Mouse (Mus musculus): ENCODE measurements around the gene Ifngr1. TPM values are rescaled to one million over a fixed set of nuclear protein-coding genes. Genes with fewer than 3 reads are reported as not detected.
A peak's percentile ranks its signal among the peaks of the same experiment; 100 is the strongest.

Ifngr1 gene
- 1,014 to 1,366 TPM (median 1,192 TPM) in 3 replicates for total RNA-seq (2017)

DNA sequence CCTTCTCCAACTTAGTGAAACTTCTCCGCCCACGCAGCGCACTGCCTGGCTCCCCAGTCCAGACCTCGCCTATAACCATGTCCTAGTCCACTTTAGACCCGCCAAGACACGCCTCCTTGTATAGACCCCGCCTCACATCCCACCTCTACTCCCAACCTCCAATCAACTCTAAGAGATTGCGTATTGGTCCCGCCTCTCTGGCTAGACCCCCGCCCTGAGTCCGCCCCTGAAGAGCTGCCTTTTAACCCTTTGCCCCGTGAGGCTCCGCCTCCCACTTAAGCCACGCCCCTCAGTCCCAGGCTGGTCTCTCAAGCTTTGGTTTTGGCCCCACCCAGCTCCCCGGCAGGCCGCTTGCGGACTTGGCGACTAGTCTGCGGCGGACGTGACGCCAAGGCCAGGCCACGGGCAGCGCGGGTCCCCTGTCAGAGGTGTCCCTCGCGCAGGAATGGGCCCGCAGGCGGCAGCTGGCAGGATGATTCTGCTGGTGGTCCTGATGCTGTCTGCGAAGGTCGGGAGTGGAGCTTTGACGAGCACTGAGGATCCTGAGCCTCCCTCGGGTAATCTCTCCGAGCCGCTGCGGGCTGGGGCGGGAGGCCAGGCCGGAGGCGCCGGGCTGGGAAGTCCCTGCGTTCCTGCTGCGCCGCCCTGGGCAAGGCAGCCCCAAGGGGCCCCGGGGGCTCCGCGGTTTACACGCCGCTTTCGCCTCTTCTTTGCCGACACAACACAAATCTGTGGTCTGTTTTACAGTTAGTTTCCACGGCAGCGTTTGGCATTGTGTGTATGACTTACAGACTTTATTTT, at the start of gene Ifngr1:
Gene Ifngr1 (plus strand): TSS at position 309 of the 801 bp plus-strand sequence.
- ATAC-seq (replicated peaks; ENCODE audit: insufficient number of reproducible peaks, low FRiP score, low TSS enrichment, poor library complexity, severe bottlenecking): peak; percentile 87

DNA sequence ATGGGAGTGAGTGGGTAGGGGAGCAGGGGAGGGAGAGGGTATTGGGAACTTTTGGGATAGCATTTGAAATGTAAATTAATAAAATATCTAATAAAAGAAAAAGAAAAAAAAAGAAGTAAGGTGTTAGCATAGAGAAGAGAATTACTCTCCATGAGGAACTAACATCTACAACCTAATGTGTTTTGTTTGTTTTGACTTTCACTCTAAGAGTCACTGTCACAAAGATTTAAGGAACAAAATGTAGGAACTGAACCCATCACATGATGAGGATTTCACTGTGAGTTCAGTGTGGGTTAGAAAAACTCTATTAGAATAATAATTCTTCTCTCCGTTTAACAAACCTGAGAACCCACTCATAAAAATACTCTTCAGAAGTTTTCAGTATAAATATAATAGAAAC, 44.9 kb upstream of the Ifngr1 start:
- peak; percentile 91 for ATAC-seq (replicated peaks; ENCODE audit: insufficient number of reproducible peaks, low FRiP score, low TSS enrichment, poor library complexity, severe bottlenecking)

DNA sequence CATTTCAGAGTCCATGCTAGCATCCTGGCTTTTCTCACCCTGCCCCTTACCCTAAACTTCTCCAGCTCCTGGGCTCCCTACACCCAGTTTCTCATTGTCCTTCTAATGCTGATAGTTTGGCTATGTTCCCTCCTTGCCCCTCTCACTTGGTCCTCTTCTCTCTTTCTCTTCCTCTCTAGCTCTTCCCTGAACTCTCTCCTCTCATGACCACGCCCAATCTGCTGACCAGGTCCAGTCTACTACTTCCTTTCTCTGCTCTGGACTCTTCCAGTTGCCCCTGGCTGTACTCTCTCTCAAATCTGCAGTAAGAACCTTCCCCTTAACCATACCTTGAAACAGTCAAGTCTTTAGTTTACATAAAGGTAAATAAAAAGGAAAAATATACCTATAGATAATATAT, 43.7 kb upstream of the Ifngr1 start:
- peak; percentile 83 for ATAC-seq (replicated peaks; ENCODE audit: insufficient number of reproducible peaks, low FRiP score, low TSS enrichment, poor library complexity, severe bottlenecking)

DNA sequence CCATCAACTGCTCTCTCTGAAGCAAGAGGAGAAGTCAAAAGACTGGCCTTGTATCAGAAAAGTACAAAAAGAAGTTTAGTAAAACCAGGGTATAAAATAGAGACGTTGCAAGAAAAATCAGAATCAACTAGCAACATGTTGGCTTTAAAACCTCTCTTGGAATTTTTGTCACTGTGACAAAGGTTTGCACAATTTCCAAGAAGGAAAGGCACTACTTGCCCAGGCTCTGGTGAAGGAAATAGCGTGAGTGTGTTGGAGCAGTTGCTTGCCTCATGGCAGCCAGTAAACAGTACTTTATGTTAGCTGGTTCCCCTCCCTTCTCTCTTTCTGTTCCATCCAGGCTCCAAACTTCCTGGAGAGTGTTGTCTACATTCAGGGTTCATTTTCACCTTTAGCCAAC, 43.3 kb upstream of the Ifngr1 start:
- ATAC-seq (replicated peaks; ENCODE audit: insufficient number of reproducible peaks, low FRiP score, low TSS enrichment, poor library complexity, severe bottlenecking): no peak

DNA sequence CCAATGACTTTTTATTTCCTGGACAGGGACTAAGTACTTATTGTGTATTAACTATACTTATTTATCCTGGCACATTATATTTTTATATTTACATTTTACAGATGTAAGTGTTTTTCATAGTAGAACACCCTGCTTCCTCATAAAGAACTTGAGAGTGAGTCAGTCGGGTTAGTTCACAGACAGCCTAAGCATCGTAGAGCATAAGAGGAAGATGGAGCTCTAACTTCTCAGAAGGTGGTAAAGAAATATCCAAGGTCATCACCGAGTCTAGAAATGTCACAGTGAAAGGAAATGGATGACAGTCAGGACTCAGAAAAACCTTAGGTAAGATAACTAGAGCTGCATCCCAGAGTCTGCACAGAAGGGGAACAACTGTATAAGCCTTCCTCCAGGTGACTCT, 40.2 kb upstream of the Ifngr1 start:
- peak; percentile 58 for ATAC-seq (replicated peaks; ENCODE audit: insufficient number of reproducible peaks, low FRiP score, low TSS enrichment, poor library complexity, severe bottlenecking)

DNA sequence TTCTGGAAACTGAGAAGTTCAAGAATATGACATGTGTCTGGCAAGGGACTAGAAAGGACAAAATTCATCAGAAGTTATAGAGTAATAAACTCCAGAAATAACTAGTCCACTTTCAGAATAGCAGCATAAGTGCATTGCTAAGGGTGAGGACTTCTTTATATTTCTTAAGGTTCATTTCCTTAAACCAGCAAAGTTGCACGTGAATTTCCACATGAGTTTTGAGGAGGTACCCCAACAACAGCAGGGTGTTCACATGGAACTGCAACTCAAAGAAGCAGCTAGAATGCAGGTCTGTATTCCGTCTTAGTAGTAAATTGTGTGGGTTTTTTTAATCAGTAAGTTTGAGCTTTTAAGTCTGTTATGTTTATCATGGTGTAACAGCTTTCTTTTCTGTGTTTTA, 37.9 kb upstream of the Ifngr1 start:
- ATAC-seq (replicated peaks; ENCODE audit: insufficient number of reproducible peaks, low FRiP score, low TSS enrichment, poor library complexity, severe bottlenecking): peak; percentile 67; the same call in 1 of the 2 replicates

DNA sequence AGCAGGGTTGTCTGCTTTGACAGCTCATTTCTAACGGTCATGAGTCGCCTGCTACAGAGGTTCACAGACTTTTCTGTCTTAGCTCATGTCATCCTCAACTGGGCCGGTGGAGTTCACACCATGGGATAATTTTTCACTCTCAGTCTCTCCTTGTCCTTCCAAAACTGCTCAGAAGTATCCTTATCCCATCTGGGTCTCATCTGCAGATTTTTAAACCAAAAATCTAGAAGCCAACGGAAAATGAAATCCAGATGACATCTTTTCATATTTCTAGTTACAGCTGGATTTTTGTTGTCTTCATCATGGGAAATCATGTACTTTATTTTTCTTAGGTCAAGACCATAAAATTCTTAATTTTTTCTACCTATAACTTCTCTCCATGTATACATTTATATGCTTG, 34.1 kb upstream of the Ifngr1 start:
- no peak for ATAC-seq (replicated peaks; ENCODE audit: insufficient number of reproducible peaks, low FRiP score, low TSS enrichment, poor library complexity, severe bottlenecking)

DNA sequence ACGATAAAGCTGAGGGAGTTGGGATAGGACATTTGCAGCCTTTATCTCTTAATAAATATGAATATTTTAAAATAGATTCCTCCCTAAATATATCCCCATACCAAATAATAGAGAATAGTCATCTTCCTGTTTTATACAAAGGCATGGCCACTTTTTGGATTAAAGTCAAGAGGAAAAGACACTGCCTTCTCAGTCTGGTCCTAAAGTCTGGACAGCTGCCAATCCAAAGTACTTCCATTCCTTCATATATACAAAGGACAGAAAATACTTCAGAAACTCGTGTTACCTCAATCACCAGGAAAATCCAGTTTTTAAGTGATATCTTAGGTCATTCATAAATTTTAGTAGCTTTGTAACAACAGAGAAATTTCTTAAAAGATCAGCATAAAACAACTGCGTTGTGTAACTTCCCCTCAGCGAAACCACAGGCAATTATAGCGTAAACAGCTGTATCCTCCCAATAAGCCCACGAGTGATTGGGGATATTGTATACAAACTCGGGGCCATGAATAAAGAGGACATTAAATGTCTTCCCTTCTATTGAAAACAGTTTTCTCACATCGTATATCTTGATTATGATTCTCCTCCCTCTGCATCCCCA, 32.1 kb upstream of the Ifngr1 start:
- ATAC-seq (replicated peaks; ENCODE audit: insufficient number of reproducible peaks, low FRiP score, low TSS enrichment, poor library complexity, severe bottlenecking): peak; percentile 76

DNA sequence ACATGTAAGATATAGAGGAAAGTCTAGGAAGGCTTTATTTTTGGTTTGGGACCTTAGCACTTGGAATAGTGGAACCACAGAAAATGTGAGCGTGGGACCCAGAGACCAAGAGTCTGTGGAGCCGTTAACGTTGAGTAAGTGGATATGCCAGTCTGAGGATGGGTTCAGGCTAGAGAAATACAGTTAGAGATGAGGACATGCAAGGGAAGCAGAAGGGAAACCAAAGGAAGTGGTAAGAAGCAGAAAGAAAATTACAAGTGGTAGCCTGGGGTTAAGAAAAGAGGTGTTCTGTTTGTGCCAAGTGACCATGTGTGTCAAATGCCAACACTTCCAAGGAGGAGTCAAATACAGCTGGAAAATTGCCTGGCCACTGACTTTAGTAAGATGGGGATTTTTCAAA, 29.2 kb upstream of the Ifngr1 start:
- ATAC-seq (replicated peaks; ENCODE audit: insufficient number of reproducible peaks, low FRiP score, low TSS enrichment, poor library complexity, severe bottlenecking): no peak; the same call in 1 of the 2 replicates

DNA sequence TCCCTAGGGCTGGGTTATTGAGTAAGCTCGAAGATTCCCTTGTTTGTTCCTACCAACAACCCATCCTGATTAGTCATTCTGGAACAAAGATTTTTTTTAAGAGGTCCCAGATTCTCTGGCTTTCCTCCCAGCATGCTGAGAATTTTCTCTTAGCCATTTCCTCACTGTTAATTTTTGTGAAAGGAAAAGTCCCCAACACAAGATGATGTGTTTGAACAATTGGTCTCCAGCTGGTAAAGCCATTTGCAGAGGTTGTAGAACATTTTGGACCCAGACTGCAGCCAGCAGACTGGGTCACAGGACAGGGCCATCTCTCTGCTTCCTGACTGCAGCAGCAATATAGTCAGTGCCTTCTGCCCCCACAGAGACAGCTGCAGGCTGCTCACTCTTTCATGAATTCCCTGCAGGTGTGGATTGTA, 28.3 kb upstream of the Ifngr1 start:
- ATAC-seq (replicated peaks; ENCODE audit: insufficient number of reproducible peaks, low FRiP score, low TSS enrichment, poor library complexity, severe bottlenecking): no peak

DNA sequence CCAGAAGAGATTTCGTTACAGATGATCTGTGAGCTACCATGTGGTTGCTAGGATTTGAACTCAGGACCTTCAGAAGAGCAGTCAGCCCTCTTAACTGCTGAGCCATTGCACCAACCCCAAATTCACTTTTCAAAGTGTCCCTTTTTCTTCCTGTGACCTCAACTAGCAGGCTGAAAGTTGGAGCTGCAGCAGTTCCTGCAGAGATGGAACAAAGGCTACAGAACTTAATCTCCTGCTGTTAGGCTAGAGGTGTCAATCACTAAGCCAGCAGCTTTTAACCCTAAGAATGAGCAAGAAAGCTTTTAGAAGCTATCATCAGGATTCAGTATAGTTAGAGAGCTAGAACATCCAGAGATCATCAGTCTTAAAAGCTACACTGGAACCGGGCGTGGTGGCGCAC, 24.3 kb upstream of the Ifngr1 start:
- no peak for ATAC-seq (replicated peaks; ENCODE audit: insufficient number of reproducible peaks, low FRiP score, low TSS enrichment, poor library complexity, severe bottlenecking)

DNA sequence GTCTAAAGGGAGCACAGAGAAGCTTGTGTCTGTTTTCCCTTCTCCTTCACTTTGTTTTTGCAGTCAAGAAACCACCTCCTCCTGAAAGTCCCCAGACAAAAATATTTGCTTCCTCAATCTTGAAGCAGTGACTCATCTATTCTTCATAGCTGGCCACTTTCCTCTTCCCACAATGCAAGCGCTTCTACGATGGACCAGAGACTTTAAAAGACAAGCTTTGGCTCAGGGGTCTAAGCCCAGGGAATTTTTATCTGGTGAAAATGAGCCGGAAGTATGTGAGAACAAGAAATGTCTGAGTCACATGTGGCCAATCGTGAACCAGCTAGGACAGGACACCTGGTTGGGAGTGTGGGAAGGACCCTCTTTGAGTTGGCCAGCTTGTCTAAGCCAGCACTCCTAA, 21.5 kb upstream of the Ifngr1 start:
- ATAC-seq (replicated peaks; ENCODE audit: insufficient number of reproducible peaks, low FRiP score, low TSS enrichment, poor library complexity, severe bottlenecking): peak; percentile 57

DNA sequence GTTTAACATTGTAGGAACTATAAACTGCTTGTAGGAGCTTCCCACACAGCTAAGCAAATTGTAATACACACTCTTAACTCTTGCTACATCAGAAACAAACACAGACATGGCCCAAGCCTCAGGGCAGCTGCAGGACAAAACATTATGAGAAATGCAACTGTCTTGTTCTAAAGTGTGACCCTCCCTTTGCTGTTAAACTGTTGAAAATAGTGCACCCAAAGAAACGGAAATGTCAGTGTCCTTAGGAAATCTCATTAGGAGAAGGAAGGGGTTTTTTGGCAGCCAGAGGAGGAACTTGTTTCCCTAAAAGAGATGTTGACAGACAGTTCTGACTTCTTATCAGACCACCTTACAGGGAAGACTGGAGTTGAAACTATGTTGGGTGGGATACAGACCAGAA, 21.0 kb upstream of the Ifngr1 start:
- peak; percentile 77 for ATAC-seq (replicated peaks; ENCODE audit: insufficient number of reproducible peaks, low FRiP score, low TSS enrichment, poor library complexity, severe bottlenecking)

DNA sequence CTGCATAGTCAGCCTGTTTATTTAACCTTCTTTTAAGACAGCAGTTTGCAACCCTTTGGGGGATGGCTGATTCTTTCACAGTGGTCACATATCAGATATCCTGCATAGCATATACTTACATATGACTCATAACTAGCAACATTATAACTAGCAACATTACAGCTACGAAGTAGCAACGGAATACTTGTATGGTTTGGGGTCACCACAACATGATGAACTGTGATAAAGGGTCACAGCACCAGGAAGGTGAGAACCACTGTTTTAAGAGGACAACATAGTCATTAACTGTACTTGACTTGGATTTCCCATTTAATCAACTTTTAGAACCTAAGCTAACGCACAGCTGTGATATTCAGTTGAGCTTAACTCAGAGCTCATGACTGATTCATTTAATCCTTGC, 14.2 kb upstream of the Ifngr1 start:
- peak; percentile 38; the same call in 1 of the 2 replicates for ATAC-seq (replicated peaks; ENCODE audit: insufficient number of reproducible peaks, low FRiP score, low TSS enrichment, poor library complexity, severe bottlenecking)

DNA sequence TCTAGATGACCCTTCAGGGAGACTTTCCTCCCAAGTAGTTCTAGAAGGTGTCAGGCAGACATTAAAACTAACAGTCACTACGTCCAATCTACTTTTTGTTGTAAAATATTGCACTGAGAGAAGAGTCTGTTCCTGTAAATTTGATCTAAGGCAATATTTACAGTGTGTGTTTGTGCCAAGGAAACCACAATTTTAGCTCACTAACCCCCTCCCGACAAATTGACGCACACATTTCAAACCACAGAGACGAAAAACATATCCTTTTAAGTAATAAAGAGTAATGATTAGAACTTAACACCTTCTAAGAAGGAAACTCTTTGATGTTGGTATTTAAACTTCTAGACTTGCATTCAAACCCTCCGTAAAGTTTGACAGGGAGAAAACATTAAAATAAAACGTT, 13.7 kb upstream of the Ifngr1 start:
- peak; percentile 41 for ATAC-seq (replicated peaks; ENCODE audit: insufficient number of reproducible peaks, low FRiP score, low TSS enrichment, poor library complexity, severe bottlenecking)

DNA sequence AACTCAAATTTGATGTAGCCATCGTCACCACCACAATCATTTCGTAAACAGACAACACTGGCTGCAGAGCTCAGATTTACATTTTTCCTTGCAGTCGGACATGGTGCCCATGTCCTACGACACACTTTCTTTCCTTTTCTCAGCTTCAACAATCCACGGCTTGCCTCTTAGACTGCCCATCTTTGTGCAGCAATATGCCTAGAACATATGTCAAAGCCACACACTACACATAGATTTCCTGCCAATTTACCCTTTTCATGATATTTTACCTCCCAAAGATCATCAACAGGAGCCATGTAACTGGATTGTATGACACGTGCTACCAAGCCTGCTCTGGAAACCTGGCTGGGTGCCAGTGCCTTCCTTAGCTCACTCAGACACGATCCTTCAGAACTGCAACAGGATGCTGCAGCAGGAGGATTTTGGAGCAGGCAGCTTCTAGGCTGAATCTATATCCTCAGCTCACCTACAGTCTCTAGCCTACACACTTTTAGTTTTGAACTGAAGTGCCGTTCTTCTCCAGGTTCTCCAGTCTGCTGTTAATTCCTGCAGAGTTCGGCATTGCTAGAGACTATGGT, 13.3 kb upstream of the Ifngr1 start:
- peak; percentile 10; the same call in 1 of the 2 replicates for ATAC-seq (replicated peaks; ENCODE audit: insufficient number of reproducible peaks, low FRiP score, low TSS enrichment, poor library complexity, severe bottlenecking)

DNA sequence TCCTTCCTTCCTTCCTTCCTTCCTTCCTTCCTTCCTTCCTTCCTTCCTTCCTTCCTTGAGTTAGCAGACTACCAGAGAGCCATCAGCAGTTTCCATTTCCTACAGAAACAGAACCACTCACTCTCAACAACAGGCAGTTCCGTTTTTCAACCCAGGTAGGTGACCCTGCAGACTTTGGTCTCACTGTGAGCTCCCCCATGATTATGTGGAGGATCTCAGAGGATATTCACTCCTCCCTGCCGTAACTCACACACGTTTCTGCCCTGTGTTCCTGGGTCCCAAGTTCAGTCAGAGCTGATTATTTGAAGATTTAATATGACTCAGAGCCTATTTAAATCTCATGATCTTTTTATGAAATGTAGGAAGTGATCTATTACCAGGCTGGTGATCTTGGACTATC, 11.1 kb upstream of the Ifngr1 start:
- no peak for ATAC-seq (replicated peaks; ENCODE audit: insufficient number of reproducible peaks, low FRiP score, low TSS enrichment, poor library complexity, severe bottlenecking)

DNA sequence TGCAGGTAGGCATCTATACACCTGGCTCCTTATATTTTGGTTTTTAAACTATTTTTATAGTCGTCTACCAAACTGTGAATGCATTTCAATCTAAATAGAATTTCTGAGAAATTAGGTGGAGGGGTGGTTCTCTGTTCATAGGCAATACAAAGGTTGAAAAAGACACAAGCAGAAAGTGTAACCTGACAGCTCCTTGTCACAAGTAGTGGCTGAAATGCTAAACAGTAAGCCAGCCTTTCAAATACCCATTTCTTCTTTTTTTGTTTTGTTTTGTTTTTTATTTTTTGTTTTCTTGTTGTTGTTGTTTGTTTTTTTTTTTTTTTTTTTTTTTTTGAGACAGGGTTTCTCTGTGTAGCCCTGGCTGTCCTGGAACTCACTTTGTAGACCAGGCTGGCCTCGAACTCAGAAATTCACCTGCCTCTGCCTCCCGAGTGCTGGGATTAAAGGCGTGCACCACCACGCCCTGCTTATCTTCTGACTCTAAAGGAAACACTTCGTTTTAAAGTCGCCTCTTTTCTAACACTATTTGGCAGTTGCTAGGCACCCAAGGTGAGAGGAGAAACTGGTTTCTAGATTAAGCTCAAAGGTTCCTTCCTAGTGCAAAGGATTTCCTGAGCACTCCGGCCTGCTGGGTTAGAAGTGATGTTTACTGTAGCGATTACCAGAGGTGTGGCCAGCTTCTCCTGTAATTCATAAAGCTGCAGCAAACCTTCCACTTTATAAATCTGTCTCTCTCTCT, 9.7 kb upstream of the Ifngr1 start:
- ATAC-seq (replicated peaks; ENCODE audit: insufficient number of reproducible peaks, low FRiP score, low TSS enrichment, poor library complexity, severe bottlenecking): no peak; the same call in 1 of the 2 replicates

DNA sequence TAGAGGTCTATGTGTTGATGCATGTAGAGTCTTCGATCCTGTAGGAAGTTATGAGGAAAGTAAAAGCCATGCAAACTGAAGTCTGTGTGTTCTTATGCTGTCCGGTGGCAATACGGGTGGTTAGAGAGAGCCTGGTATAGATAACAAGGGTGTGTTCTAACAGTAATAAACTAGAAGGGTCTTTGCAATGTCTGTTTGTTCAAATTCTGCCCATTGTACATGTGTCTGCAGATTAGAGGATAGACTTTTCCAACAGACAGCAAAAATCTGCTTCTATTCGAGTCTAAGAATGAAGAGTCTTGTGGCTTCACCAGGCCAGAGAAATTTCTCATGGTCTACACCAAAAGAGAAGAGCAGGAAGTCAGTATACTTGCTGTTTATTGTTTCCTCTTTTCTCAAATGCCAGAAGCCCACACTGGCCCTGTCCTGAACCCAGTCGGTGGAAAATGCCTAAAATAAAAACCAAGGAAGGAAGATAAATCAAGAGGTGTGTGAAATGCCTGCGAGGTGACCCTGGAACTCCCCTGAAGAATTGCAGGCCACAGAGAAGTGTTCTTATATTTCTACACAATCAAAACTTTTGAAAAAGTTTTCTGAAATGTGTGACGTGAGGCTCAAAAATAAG, 8.8 kb upstream of the Ifngr1 start:
- peak; percentile 29 for ATAC-seq (replicated peaks; ENCODE audit: insufficient number of reproducible peaks, low FRiP score, low TSS enrichment, poor library complexity, severe bottlenecking)

All from monocyte, adult 5-6 weeks (primary cell).